Mouse (Mus musculus) layer of hippocampus, postnatal 25 days (tissue): Measurements from ENCODE around the gene Riok1. TPM values are rescaled to one million over a fixed set of nuclear protein-coding genes. Genes with fewer than 3 reads are reported as not detected.

Source experiments
- DNase-seq, 2 experiments: peaks; one replicate each; pipeline ENCODE4 v3.0.0; 2022; ENCODE audit warnings: mixed read lengths in 2 of 2, low spot score in 1 of 2; ENCODE audit errors: extremely low spot score in 1 of 2
- total RNA-seq, 2 experiments: library from RNA; stranded (reverse); gene quantifications; 2 replicates each; pipeline ENCODE4 v1.2.3; 2021

The Riok1 gene
- total RNA-seq: 10 to 100 TPM; 17.8 to 22.9 TPM

GRCm38 (mm10) chr13:38036343-38037043 is at the start of gene Riok1:
Riok1 (plus strand) TSS chr13:38036995.
- no peak for DNase-seq

DNA sequence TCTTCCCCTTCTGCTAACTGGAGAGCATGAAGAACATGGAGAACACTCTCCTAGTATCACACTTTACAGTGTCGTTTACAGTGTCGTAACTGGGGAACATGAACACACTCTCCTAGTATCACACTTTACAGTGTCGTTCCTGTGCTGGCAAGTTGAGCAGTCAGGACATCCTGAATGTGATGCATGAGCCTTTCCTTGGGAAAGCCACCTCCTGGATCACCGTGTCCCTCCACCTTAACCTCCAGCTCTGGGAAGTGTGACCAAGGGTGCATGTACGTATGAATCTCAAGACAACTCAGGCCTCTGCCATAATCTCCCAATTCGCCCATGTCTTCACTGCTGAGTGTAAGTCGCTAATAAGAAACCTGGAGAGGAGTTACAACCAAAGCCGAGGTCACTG is 47.1 kb upstream of the Riok1 start:
- no peak for DNase-seq

DNA sequence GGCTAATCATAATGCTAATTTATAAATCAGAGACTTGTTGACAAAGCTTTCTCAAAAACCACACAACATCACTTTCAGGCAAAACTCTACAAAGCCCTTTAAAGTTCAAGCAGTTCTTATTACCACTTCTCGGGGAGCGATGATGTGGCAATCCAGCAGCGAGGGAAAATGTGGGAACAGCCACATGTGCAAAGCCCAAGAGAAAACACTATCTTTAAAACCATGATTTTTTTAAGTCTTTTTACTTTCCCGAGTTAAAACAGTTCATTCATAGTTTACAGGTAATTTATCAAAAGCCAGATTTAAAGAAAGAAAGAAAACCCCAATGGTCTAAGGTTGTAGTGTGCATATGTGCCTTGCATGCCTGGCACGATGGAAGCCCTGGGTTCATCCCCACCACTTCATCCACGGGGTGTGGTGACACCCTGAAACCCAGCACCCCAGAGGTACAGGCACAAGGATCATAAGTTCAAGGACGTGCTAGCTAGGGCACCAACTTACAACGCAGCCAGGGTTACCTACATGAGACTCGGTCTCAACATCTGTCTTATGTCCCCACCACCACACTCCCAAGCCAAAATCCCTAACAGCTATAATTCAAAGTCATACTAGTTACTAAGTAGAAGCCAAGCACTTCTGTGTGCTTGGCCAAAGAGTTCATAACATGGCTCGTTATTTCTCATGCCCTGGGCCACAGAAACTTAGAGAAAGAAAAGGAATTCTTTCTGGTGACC is 44.0 kb upstream of the Riok1 start:
- DNase-seq: no peak

DNA sequence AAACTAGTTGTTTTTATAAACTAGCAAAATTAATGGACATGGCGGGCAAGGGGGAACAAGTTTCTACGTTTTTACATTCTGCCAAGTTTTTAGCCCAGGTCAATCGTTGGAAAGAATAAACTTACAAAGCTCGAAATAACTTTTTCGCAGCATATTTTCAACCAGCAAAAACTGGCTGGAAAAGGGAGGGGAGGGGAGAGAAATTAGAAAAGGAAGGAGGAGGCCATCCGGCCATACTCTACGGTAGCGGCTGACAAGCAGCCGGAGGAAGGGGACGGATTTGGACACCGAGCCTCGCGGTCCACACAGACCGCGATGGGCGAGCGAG is 43.5 kb upstream of the Riok1 start:
- DNase-seq: no peak

GRCm38 (mm10) chr13:37993704-37994404 is 42.9 kb upstream of the Riok1 start, which contains the start of gene Ssr1:
Ssr1 (minus strand) TSS chr13:37994217.
- DNase-seq: peak; percentile 90

GRCm38 (mm10) chr13:37994405-37994749 is 42.4 kb upstream of the Riok1 start:
- no peak for DNase-seq

DNA sequence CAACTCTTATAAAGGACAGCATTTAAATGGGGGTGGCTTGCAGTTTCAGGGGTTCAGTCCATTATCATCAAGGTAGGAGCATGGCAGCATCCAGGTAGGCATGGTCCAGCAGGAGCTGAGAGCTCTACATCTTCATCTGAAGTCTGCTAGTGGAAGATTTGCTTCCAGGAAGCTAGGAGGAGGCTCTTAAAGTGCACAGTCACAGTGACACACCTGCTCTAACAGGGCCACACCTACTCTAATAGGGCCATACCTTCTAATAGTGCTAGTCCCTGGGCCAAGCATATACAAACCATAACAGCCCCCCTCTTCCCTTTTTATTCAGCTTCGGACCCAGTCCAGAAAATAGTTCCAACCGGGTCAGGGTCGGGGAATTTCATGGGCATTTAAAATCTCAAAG is 37.1 kb upstream of the Riok1 start:
- no peak for DNase-seq

GRCm38 (mm10) chr13:38002461-38002860 is 34.3 kb upstream of the Riok1 start:
- DNase-seq: no peak

DNA sequence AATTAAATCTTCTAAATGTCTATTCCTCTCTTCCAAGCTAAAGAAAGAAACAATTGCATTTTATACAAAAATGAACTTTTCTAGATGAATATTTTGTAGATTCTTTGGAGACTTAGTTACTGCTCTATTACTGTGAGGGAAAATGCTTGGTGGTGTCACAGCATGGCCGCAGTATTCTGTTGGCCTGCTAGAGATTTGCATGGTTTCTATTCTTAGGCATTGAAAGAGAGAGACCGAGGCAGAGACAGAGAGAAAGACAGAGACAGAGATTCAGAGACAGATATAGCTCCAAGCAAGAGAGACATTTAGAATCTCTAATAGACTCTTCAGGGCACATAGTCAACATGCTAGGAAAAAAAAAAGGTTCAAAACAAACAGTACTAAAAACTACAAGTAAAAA is 28.8 kb upstream of the Riok1 start:
- no peak for DNase-seq

DNA sequence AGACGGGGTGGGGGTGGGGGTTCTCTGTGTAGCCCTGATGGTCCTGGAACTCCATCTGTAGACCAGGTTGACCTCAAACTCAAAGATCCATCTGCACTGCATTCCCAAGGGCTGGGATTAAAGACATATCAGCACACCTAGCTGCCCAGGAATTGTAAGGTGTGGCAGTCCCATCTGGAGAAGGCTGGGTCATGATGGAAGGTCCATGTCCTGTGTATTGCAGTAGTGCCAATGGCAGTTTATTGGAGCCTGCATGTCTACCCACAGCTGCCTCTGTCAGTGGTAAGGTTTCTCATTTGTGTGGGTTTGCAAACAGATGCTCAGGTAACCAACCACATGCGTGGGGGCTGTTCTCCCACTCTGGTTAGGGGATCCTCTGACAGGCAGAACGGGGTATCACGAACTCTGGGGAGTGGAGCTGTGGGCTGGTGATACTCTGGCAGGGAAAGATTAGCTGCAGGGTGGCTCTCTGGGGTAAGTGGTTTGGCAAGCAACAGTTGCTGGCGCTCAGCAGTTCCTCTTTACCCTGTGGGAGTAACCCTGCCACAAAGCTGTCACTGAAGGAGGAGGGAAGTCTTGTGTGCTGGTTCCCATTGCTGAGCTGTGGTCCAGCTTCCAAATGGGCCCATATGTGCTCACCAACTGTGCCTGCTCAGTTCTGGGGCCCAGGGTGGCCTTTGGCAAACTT is 26.9 kb upstream of the Riok1 start:
- DNase-seq: no peak

DNA sequence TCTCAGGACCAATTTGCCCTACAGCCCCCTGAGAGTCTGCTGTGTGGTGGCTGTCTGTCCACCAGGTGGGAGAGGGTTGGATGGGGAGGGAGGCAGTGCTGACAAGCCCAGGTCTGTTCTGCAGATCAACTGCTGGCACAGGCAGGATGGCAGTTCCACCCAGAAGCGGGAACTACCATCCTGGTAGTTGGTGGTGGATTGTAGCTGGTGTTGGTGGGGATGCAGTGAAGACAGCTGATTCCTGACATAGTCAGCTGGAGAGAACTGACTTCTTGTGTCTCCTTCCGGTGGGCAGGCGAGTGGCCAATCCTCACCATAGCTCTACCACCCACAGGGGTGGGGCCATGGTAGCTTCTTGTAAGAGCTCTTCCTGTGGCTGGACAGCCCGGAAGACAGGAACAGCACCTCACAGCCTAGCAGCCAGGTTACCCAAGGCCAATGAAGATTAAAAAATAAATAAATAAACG is 26.3 kb upstream of the Riok1 start:
- no peak for DNase-seq

DNA sequence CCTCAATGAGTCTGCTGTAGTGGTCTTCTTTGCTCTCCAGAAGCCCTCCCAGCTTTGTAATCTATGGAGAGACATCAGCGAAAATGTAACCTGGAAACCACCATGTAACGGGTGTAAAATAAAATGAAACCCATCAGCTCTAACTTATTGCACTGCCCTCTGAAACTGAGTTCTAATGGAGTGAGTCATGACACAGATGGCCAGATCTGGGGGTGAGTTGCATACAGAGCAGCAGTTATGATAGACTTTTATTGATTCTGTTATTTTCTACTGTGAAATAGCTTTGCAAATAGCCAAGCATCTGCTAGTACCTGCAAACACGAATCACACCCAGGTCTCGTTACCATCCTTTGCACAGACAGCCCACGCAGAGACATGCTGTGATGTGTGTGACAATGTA is 24.4 kb upstream of the Riok1 start:
- DNase-seq: no peak

DNA sequence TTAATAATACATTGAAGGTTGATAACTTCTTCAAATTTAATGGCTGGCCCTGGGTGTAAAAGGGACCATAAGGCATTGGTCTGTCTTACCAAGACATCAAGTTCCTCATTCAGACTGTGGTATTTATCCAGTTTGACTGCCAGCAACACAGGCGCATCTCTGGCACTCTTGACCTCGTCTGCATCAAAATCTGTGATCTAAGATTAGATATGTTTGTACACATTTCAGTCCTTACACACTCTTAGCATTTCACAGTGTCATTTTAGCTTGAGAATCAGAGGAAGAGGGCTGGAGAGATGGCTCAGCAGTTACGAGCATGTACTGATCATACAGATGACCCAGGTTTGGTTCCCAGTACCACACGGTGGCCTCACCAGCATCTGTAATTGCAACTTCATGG is 21.2 kb upstream of the Riok1 start:
- DNase-seq: no peak

DNA sequence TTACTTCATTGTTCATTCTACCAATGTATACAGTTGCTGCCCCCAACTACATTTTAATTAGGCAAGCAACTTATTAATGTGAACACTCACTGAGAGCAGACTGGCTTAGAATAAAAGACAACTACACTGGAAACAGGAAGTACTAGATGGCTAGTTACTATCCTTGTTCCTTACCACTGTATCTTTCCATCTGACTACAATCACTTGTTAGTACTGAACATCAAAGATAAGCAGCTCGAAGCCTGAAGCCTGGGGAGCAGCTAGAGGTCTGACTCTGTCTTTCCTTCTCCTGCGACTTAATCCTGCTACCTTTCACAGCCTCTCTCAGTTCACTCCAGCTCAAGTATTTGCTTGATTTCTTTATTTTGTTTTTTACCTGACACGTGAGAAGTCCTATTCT is 18.0 kb upstream of the Riok1 start:
- no peak for DNase-seq

GRCm38 (mm10) chr13:38025874-38026273 is 10.9 kb upstream of the Riok1 start:
- DNase-seq: no peak

DNA sequence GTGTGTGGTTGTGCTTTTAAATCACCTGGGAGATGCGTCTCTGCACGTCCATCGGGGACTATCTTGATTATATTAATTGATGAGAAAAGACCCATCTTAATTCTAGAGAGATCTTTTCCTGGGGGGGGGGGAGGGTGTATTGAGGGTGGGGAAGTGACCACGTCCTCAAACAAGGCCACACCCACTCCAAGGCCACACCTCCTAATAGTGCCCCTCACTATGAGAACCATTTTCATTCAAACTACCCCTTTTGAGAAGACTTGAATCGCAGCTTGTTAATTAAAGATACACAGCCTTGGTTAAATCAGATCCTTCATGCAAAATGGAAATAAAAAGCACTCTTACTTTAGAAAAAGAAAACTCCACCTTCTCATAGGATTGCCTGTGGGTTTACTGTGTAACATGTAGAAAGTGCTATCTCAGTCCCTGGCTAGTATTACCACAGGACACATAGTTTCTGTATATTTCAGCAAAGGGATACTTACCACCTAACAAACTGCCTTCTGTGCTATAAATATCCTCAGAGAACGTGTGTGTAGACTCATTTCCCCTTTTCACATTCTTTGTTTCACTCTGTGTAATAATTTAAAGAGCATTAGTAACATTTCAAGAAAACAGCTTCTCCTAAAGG is 9.1 kb upstream of the Riok1 start:
- no peak for DNase-seq

DNA sequence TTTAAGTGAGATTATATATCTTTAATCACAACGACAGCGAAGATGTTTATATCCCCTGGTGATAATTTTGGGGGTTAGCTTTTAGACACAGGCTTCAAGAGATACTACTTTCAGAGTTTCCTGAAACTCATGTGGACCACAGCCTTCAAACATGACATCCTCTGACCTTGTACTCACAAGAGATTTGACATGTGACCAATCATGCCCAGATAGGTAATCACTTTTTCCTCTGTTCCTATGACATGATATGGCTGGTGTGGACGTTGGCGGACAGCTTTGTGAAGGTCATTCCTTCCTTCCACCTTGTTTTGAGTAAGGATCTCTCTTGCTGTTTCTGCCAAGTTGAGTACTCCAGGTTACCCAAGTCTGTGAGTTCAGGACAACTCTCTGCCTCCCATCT is 8.4 kb upstream of the Riok1 start:
- no peak for DNase-seq

DNA sequence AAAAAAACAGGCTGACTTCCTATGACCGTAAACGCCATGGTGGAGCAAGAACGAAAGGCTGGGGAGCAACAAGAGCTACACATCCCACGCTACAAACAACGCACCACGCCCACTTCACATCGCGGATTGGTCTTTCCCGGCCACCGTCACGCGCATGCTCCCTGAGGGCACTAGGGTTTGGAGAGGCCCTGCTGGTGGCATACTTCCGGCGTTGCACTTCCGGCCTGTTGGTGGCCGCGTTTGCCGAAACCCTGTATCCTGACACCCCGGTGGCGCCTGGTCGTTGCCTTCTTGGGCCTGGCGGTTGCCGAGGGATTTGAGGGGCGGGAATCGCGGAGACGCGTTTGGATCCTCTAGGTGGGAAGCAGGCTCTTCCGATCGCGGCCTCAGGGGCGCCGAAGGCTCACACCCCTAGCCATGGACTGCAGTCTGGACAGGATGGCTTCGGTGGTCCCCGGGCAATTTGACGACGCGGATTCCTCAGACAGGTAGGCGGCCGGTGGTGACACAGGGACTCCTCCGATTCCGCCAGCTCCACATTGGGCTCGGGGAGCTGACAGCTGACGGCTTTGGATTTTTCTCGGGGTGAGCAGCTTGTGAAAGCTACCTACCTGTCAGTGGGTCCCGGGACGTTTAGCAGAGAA is 371 bp downstream of the Riok1 start, which contains the start of gene Cage1:
Gene Cage1 (minus strand): TSS at position 26 of the 644 bp plus-strand sequence.
- DNase-seq: peak; percentile 93 to 98

- no peak for DNase-seq
Observed at GRCm38 (mm10) chr13:38037811-38038210, 1.0 kb downstream of the Riok1 start.

DNA sequence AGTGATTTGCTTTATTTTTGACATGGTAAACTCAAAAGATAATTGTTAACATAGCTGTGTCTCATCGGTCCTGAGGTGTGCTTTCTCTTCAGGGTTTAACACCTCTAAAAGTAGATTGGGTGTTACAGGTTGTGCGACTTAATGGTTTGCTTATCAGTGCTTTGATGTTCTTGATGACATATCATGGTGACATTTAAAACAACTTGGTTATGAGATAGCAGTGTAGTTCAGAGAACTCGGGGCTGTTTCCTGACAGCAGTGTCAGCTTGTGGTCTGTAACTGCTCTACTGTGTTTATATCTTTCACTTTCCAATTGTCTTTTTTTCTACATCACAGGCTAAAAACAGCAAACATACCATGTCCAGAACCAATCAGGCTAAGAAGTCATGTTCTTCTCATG is 13.1 kb downstream of the Riok1 start:
- DNase-seq: no peak
